Mouse (Mus musculus): Measurements from ENCODE around the gene Tecpr1. TPM values are rescaled to one million over a fixed set of nuclear protein-coding genes. Genes with fewer than 3 reads are reported as not detected.

Gene Tecpr1
- polyA plus RNA-seq, 2 experiments from 2014 or later = 68.3 to 97.8 TPM

GRCm38 (mm10) chr5:144165756-144166155, 57.7 kb downstream of the Tecpr1 start:
- ATAC-seq = peak; percentile 74

DNA sequence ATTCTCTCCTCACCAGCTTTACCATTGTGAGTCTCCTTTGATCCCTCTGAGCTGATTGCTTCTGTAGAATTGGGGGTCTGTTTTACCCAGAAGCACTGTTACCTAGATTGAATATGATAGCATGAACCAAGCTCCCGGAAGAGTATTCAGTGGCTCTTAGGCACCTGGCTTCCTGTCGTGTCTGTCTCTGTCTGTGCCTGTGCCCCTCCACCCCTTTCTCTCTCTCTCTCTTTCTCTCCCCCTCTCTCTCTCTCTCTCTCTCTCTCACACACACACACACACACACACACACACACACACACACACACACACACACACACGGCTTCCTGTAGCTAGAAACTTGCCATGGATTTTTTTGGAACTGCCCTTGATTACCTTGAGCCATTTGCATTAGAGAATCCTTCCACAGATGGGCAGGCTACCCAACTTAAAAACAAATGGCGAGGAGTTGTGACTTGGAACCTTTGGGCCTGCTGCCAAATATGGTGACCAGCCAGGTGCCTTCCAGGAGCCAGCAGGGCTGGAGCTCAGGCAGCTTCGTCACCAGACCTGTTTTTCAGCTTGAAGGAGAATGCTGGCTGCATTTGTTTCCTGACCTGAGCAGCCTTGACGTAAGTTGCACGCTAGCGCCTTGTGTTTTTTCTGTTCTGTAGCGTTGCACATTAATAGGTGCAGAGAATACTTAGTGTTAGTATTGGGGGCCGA, 60.5 kb downstream of the Tecpr1 start:
- peak; percentile 49 for ATAC-seq

GRCm38 (mm10) chr5:144162080-144162812, 61.2 kb downstream of the Tecpr1 start:
- ATAC-seq = no peak

- ATAC-seq = no peak
These were observed 64.3 kb downstream of the Tecpr1 start for GRCm38 (mm10) chr5:144159137-144159536.

- no peak for ATAC-seq
These were observed 64.8 kb downstream of the Tecpr1 start for GRCm38 (mm10) chr5:144158604-144159003.

DNA sequence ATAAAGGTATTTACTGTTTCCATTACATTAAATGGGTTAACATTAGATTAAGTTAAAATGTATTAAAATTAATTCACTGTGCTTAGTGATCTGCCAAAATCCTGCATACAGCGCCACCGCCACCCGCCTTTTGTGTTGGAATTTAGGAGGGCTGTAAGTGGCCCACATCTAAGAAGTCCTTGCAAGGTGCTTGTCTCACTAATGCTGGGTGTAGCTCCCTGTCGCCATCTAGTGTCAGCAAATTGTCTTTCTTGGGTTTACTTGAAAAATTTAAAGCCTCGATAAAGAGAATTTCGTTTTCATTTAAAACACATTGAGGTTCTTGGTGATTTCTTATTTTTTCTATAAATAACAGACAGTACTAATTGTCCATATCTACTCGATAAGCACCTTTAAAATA, 68.9 kb downstream of the Tecpr1 start:
- ATAC-seq = peak; percentile 43

DNA sequence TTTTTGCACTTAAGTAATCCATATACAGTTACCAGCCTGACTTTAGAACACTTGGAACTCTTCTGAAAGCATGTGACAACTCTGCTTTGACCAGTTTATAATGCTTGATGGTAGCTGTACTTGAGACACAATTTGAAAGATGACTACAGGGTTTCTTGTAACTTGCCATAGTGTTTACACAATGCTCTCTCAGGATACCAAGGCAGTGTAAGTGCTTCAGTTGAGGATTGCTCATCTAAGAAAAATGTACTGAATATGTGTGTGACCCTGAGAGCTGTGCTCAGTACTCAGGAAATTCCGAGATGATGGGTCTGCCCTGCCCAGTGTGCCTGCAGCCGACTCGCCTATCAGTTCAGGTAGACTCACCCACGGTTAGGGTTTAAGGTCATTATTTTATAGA, 72.1 kb downstream of the Tecpr1 start:
- ATAC-seq = no peak

DNA sequence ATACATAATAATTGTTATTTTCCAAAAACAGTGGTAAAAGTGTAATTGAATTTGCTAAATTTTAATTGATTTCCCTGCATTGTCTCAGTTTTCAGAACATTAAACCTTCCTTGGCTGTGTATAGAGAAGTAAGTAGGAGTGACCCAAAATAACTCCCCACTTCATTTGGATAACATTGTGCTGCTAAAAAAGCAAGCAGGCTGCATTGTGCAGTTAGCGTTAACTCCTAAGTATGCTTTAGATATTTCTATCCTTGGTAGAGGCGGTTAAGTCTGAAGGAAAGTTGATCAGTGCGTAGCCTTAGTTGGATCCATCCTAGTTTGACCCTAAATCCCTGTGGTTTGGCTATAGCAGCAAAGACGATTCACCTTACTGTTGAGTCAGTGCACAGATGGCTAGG, 73.9 kb downstream of the Tecpr1 start:
- no peak for ATAC-seq

DNA sequence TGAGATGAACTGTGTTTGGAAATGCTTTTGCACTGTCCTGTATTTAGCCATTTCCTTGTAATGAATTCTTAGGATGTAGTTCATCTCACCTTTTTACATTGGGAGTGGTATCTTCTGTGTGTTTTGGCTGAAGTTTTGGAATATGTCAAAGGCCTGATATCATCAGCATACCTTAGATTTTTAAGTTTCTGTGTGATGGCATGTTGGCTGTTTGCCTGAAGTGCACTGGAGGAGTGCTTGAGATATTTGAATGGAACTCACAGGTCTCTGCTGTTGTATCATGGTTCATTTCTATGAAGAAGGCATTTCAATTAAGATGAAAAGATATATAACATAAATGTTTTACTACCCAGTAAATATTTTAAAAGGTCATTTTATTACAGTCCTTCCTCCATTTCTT, 76.5 kb downstream of the Tecpr1 start:
- ATAC-seq = no peak

Other genes starting within 250 kb of the Tecpr1 start
- 10 to 100 TPM; 37.5 to 38.6 TPM for gene Ccz1, start 208.7 kb downstream of the Tecpr1 start, polyA plus RNA-seq (2017; shearing (Covaris generic))
- gene Ocm, start 196.9 kb downstream of the Tecpr1 start, polyA plus RNA-seq (2017; shearing (Covaris generic)) = not detected
- gene Lmtk2, start 123.2 kb downstream of the Tecpr1 start, polyA plus RNA-seq (2017; shearing (Covaris generic)) = 1 to 10 TPM; 3.7 to 4.3 TPM
- gene Bhlha15, start 33.3 kb downstream of the Tecpr1 start, polyA plus RNA-seq (2017; shearing (Covaris generic)) = under 1 TPM in 1 of 2 experiments, not detected in 1; 0.09 TPM
- gene Bri3, start 20.8 kb upstream of the Tecpr1 start, polyA plus RNA-seq (2017; shearing (Covaris generic)) = 1 to 10 TPM; 2.5 to 4.7 TPM
- under 1 TPM; 0.70 to 0.87 TPM for gene Baiap2l1, start 134.5 kb upstream of the Tecpr1 start, polyA plus RNA-seq (2017; shearing (Covaris generic))